23 mouse cellular contexts compared by ENCODE assay signal in genomic region chr12:111196548-111196947, GRCm38 (mm10). TPM values are rescaled to one million over a fixed set of nuclear protein-coding genes. Genes with fewer than 3 reads are reported as not detected.
"Had no signal": no experiment of that assay in that cellular context is flagged by ENCODE, and none has a peak within 500 bp of the region (broad histone marks: within the 10 kb centered on the region; RNA-seq: fewer than 3 reads in every experiment).

No protein-coding gene starts in this region.

- H3K4me3 ChIP-seq: neural tube, embryonic 13.5 days; neural tube, embryonic 15.5 days; stomach, embryonic 15.5 days had no signal

- H3K4me2 ChIP-seq: neural tube, embryonic 13.5 days; neural tube, embryonic 15.5 days; stomach, embryonic 15.5 days had no signal

- DNase-seq: retina, postnatal 1 day; right cerebral cortex, adult 18-20 months; right cerebral cortex, postnatal 14 days; right cerebral cortex, postnatal 25 days; right cerebral cortex, postnatal 4 days; spleen, adult 18-20 months; thymus, adult 18-20 months; thymus, adult 2 months; thymus, postnatal 14 days; thymus, postnatal 25 days; thymus, postnatal 36 days; thymus, postnatal 4 days had no signal

- H3K36me3 ChIP-seq: neural tube, embryonic 13.5 days; neural tube, embryonic 15.5 days; stomach, embryonic 15.5 days had no signal

- H3K27me3 ChIP-seq: neural tube, embryonic 13.5 days; neural tube, embryonic 15.5 days; stomach, embryonic 15.5 days had no signal

- H3K9me3 ChIP-seq: neural tube, embryonic 13.5 days; neural tube, embryonic 15.5 days; stomach, embryonic 15.5 days had no signal

- H3K9ac ChIP-seq: neural tube, embryonic 13.5 days; neural tube, embryonic 15.5 days; stomach, embryonic 15.5 days had no signal

- H3K27ac ChIP-seq: neural tube, embryonic 13.5 days; neural tube, embryonic 15.5 days; stomach, embryonic 15.5 days; stomach, postnatal 0 days had no signal

RNA-seq across cellular contexts. Expression of gene 4930595D18Rik, which starts 12.3 kb away (rescaled TPM):
- total RNA-seq: neutrophil, adult 5-6 weeks had no signal
- polyA plus RNA-seq: neural tube, embryonic 13.5 days; neural tube, embryonic 14.5 days; neural tube, embryonic 15.5 days; small intestine, adult 2 months; spleen, adult 2 months; stomach, embryonic 14.5 days; stomach, embryonic 15.5 days; stomach, embryonic 16.5 days; stomach, postnatal 0 days; thymus, adult 2 months; urinary bladder, adult 2 months had no signal
